ENCODE assay signal across 9 mouse cellular contexts in the genomic region with DNA sequence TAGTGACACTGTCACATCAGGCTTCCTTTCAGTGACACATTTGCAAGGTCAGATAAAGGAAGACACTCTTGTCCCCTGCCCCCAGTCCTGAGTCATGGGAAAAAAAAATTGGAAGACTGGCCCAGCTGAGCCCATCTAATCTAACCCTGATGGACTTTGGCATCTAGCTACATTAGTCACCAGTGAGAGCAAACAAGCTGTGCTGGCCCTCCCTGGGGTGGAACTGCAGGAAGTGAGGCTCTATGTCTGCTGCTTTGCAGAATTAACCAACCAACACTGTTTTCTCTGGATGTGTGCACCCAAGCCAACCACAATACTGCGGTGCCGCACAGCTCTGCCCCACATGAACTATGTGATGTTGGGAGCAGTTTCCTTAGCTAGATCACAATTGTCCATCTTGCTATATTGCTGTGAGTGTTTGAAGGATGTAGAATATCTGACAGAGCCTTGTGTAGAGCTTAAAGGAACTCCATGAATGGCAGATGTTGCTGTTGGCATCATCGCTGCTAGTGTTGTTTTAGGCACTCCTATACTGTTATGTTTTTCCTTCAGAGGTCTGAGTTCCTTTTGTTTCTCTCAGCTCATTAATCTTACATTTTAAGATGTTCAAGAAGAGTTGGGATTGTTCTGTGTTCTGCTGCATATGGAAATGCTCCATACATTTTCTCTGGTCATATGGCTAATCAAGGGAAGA. TPM values are rescaled to one million over a fixed set of nuclear protein-coding genes. Genes with fewer than 3 reads are reported as not detected.
A peak's percentile ranks its signal among the peaks of the same experiment; 100 is the strongest.
DNase-seq lines count a peak whose midpoint lies in the region; ATAC-seq and TF ChIP-seq lines count a peak whose summit lies in the region.
"Had no signal": no experiment of that assay in that cellular context is flagged by ENCODE, and none has a peak within 500 bp of the region (broad histone marks: within the 10 kb centered on the region; RNA-seq: fewer than 3 reads in every experiment).

No protein-coding gene starts in this region.

- no peak overlapping the region for H3K4me3 ChIP-seq in layer of hippocampus, adult 2 months
- no peak overlapping the region for H3K4me3 ChIP-seq in heart, embryonic 13.5 days
- H3K4me3 ChIP-seq in stomach, embryonic 16.5 days (replicated peaks; ENCODE audit: low read length) = no peak overlapping the region
- no peak overlapping the region for H3K4me3 ChIP-seq in forebrain, embryonic 16.5 days (replicated peaks; ENCODE audit: low read length)
- H3K4me3 ChIP-seq in midbrain, postnatal 0 days (ENCODE audit: low read depth, low read length) = no peak overlapping the region

- TF ChIP-seq CTCF in layer of hippocampus, adult 2 months (conservative IDR thresholded peaks at IDR 0.05) = no peak
- TF ChIP-seq CTCF in midbrain, postnatal 0 days (IDR thresholded peaks at IDR 0.05) = no peak

- peaks cover 44% of the 10 kb centered on the region for H3K4me1 ChIP-seq in heart, embryonic 13.5 days
- peaks cover 4% of the 10 kb centered on the region; the same call in 1 of the 2 replicates for H3K4me1 ChIP-seq in stomach, embryonic 16.5 days (ENCODE audit: control insufficient read depth, insufficient read depth, low read length)
- H3K4me1 ChIP-seq in forebrain, embryonic 16.5 days (replicated peaks; ENCODE audit: control insufficient read depth, insufficient read depth, low read length) = peaks cover 28% of the 10 kb centered on the region
- H3K4me1 ChIP-seq in midbrain, postnatal 0 days (ENCODE audit: insufficient read depth, low read length) = no peaks in the 10 kb centered on the region

- H3K27me3 ChIP-seq in heart, embryonic 13.5 days (replicated peaks) = no peaks in the 10 kb centered on the region
- H3K27me3 ChIP-seq in stomach, embryonic 16.5 days (ENCODE audit: control insufficient read depth, insufficient read depth, low read length) = no peaks in the 10 kb centered on the region
- H3K27me3 ChIP-seq in forebrain, embryonic 16.5 days (replicated peaks; ENCODE audit: control insufficient read depth, insufficient read depth, low read length) = no peaks in the 10 kb centered on the region
- H3K27me3 ChIP-seq in midbrain, postnatal 0 days (ENCODE audit: insufficient read depth, low read length) = no peaks in the 10 kb centered on the region
- H3K27me3 ChIP-seq: CH12.LX had no signal

- peaks cover 9% of the 10 kb centered on the region for H3K36me3 ChIP-seq in heart, embryonic 13.5 days
- H3K36me3 ChIP-seq in stomach, embryonic 16.5 days (ENCODE audit: control insufficient read depth, insufficient read depth, low read length) = peaks cover 3% of the 10 kb centered on the region; the same call in 1 of the 2 replicates
- H3K36me3 ChIP-seq in forebrain, embryonic 16.5 days (ENCODE audit: control insufficient read depth, insufficient read depth) = peaks cover 18% of the 10 kb centered on the region
- peaks cover 9% of the 10 kb centered on the region; the same call in 1 of the 2 replicates for H3K36me3 ChIP-seq in midbrain, postnatal 0 days (ENCODE audit: insufficient read depth, low read length)

- no peak overlapping the region for H3K4me2 ChIP-seq in heart, embryonic 13.5 days
- no peak overlapping the region for H3K4me2 ChIP-seq in stomach, embryonic 16.5 days (ENCODE audit: low read depth, low read length)
- no peak overlapping the region for H3K4me2 ChIP-seq in forebrain, embryonic 16.5 days (ENCODE audit: low read length)
- H3K4me2 ChIP-seq in midbrain, postnatal 0 days (ENCODE audit: low read depth, low read length, poor library complexity, severe bottlenecking) = no peak overlapping the region

- no peak overlapping the region for H3K9ac ChIP-seq in heart, embryonic 13.5 days
- no peak overlapping the region for H3K9ac ChIP-seq in stomach, embryonic 16.5 days (ENCODE audit: low read length)
- no peak overlapping the region for H3K9ac ChIP-seq in forebrain, embryonic 16.5 days (replicated peaks; ENCODE audit: low read depth, low read length)
- H3K9ac ChIP-seq in midbrain, postnatal 0 days (replicated peaks; ENCODE audit: low read length, poor library complexity, severe bottlenecking) = no peak overlapping the region

- no peak for DNase-seq in layer of hippocampus, adult 2 months (ENCODE audit: low spot score in 2 of 2)
- DNase-seq in layer of hippocampus, postnatal 25 days (ENCODE audit: extremely low spot score in 1 of 2, low spot score in 1 of 2) = no peak
- DNase-seq in kidney, postnatal 25 days = peak; percentile 66 to 88
- no peak for DNase-seq in midbrain, postnatal 0 days (ENCODE audit: low spot score)
- DNase-seq in left cerebral cortex, adult 8-10 months (ENCODE audit: low spot score in 2 of 2) = no peak

- H3K27ac ChIP-seq in layer of hippocampus, adult 2 months = peak overlapping the region; percentile 15; the same call in 1 of the 2 replicates
- H3K27ac ChIP-seq in heart, embryonic 13.5 days (replicated peaks) = peak overlapping the region; percentile 72; the same call in 1 of the 2 replicates
- peak overlapping the region; percentile 68 for H3K27ac ChIP-seq in stomach, embryonic 16.5 days (ENCODE audit: low read length)
- no peak overlapping the region for H3K27ac ChIP-seq in forebrain, embryonic 16.5 days (ENCODE audit: low read length)
- H3K27ac ChIP-seq in midbrain, postnatal 0 days (ENCODE audit: low read depth, low read length) = no peak overlapping the region

- H3K9me3 ChIP-seq in heart, embryonic 13.5 days = no peaks in the 10 kb centered on the region
- H3K9me3 ChIP-seq in stomach, embryonic 16.5 days (replicated peaks; ENCODE audit: control insufficient read depth, low read length) = peaks cover 3% of the 10 kb centered on the region; the same call in 1 of the 2 replicates
- no peaks in the 10 kb centered on the region for H3K9me3 ChIP-seq in forebrain, embryonic 16.5 days (ENCODE audit: control insufficient read depth, low read length)
- H3K9me3 ChIP-seq in midbrain, postnatal 0 days (ENCODE audit: low read length) = no peaks in the 10 kb centered on the region

- WGBS in heart, embryonic 13.5 days = 56% methylated on average over 3 of the region's 3 CpGs
- WGBS in stomach, embryonic 16.5 days = 56% methylated on average over 3 of the region's 3 CpGs
- WGBS in forebrain, embryonic 16.5 days = 90% methylated on average over 3 of the region's 3 CpGs
- 85% methylated on average over 3 of the region's 3 CpGs for WGBS in midbrain, postnatal 0 days

- peak; percentile 31; the same call in 1 of the 2 replicates for ATAC-seq in heart, embryonic 13.5 days (ENCODE audit: extremely low read depth, insufficient number of reproducible peaks, low FRiP score, low TSS enrichment)
- peak; percentile 97 for ATAC-seq in stomach, embryonic 16.5 days (ENCODE audit: insufficient read depth, low FRiP score)
- no peak for ATAC-seq in forebrain, embryonic 16.5 days
- ATAC-seq in midbrain, postnatal 0 days (ENCODE audit: low FRiP score) = no peak

RNA-seq across cellular contexts. Expression of gene Plxna2, which starts 42.6 kb away (rescaled TPM):
- 10 to 100 TPM; 68.1 to 73.2 TPM for total RNA-seq in layer of hippocampus, adult 2 months (2021)
- total RNA-seq in layer of hippocampus, postnatal 25 days (2021) = 10 to 100 TPM; 65.2 to 77.2 TPM
- 6.0 and 6.3 TPM in 2 replicates for polyA plus RNA-seq in heart, embryonic 13.5 days (2015; fragmentation: Nextera tagmentation; extraction: Ambion mirVana)
- 7.3 and 8.2 TPM in 2 replicates for polyA plus RNA-seq in stomach, embryonic 16.5 days (2015; fragmentation: Nextera tagmentation; extraction: Ambion mirVana)
- 76.0 and 80.3 TPM in 2 replicates for polyA plus RNA-seq in forebrain, embryonic 16.5 days (2015; fragmentation: Nextera tagmentation; extraction: Ambion mirVana)
- total RNA-seq in midbrain, postnatal 0 days (2014; rRNA removed) = 43.6 and 44.3 TPM in 2 replicates
- polyA plus RNA-seq in midbrain, postnatal 0 days (2015; fragmentation: Nextera tagmentation; extraction: Ambion mirVana) = 8.3 and 9.9 TPM in 2 replicates
- total RNA-seq in left cerebral cortex, adult 8-10 months (2022) = 10 to 100 TPM; 81.1 to 87.8 (median 82.6) TPM

Comparison
In these comparisons a context has a peak if more than half of its experiments do, and no peak if none do; other contexts are left out.
1. DNase-seq: peak in kidney, postnatal 25 days (2 of 2); none in layer of hippocampus, adult 2 months (0 of 2), layer of hippocampus, postnatal 25 days (0 of 2), midbrain, postnatal 0 days (single experiment) and left cerebral cortex, adult 8-10 months (0 of 2).
2. H3K27ac ChIP-seq: peak in layer of hippocampus, adult 2 months (single experiment), heart, embryonic 13.5 days (single experiment) and stomach, embryonic 16.5 days (single experiment); none in forebrain, embryonic 16.5 days (single experiment) and midbrain, postnatal 0 days (single experiment).
3. ATAC-seq: peak in heart, embryonic 13.5 days (single experiment) and stomach, embryonic 16.5 days (single experiment); none in forebrain, embryonic 16.5 days (single experiment) and midbrain, postnatal 0 days (single experiment).